Mouse (Mus musculus): Measurements from ENCODE around the gene Syngap1. TPM values are rescaled to one million over a fixed set of nuclear protein-coding genes. Genes with fewer than 3 reads are reported as not detected.

Gene Syngap1
- polyA plus RNA-seq, 1 experiment from 2014 or later = 0.44 TPM

DNA sequence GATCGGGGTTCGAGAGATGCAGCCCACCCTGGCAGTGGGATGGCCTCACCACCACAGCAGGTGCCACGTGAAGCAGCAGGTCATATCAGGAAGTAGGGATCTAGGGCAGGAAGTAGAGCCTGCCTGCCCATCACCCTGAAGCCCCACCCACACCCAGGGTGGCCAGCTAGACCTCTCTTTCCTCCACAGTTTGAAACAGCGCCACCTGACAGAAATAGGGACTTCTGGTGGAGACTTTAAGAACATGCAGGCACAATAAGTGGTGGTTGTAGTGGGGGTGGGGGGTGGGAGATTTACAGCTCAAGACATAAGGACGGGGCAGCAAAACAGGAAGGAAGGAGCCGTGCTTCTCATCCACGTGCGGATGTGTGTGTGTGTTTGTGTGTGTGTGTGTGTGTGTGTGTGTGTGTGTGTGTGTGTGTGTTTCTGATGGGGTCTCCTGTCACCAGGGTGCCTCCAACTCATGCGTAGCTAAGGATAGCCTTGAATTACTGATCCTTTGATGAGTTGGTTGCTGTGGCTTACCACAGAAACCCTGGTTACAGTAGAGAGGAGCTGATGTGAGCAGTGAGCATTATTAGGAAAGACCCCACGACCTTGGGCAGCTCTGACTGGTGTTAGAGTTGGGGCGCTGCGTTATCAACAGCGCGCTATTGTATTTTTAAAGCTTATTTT, 71.1 kb downstream of the Syngap1 start:
- Histone ChIP-seq H3K4me3 (replicated peaks) (peak overlapping the region; percentile 25), H3K27me3 (no peaks in the 10 kb centered on the region), H3K9ac (peak overlapping the region; percentile 46; the same call in 1 of the 2 replicates), H3K4me2 (peak overlapping the region; percentile 45), H3K4me1 (replicated peaks) (peaks cover 23% of the 10 kb centered on the region), H3K36me3 (no peaks in the 10 kb centered on the region), H3K27ac (no peak overlapping the region), H3K9me3 (replicated peaks) (no peaks in the 10 kb centered on the region)
- peak; percentile 61 for DNase-seq
- ATAC-seq (ENCODE audit: low read depth) = peak; percentile 68
- 24% methylated on average over 14 of the region's 14 CpGs for WGBS (ENCODE audit: insufficient replicate concordance)

DNA sequence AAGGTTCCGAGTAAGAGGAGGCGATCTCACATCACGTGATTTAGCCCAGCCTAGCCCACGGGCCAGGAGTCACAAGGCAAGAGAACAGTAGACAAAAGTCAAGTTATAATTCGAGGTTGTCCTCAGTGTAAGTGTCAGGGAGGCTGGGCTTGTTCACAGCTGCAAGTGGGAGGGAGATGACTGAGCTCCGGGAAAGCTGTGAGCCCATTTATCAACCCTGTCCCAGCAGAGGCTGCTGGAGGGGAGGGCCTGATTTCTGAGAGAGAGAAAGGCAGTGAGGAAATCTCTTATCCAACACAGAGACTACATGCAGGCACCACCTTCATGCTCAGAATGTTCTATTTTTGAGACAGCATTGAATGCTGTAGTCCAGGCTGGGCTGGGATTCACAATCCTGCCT, 71.9 kb downstream of the Syngap1 start:
- 0 out of 2 replicates have a peak overlapping the region, but pooled peaks have one; percentile 46 for H3K9ac ChIP-seq
- H3K4me1 ChIP-seq (replicated peaks) = peaks cover 29% of the 10 kb centered on the region
- H3K4me2 ChIP-seq = peak overlapping the region; percentile 45
- H3K4me3 ChIP-seq (replicated peaks) = no peak overlapping the region
- peak; percentile 40 for DNase-seq
- H3K36me3 ChIP-seq = no peaks in the 10 kb centered on the region
- H3K27me3 ChIP-seq = no peaks in the 10 kb centered on the region
- peak; percentile 67 for ATAC-seq (ENCODE audit: low read depth)
- WGBS (ENCODE audit: insufficient replicate concordance) = 35% methylated on average over 6 of the region's 6 CpGs
- H3K27ac ChIP-seq = 0 out of 2 replicates have a peak overlapping the region, but pooled peaks have one; percentile 18
- H3K9me3 ChIP-seq (replicated peaks) = no peaks in the 10 kb centered on the region

DNA sequence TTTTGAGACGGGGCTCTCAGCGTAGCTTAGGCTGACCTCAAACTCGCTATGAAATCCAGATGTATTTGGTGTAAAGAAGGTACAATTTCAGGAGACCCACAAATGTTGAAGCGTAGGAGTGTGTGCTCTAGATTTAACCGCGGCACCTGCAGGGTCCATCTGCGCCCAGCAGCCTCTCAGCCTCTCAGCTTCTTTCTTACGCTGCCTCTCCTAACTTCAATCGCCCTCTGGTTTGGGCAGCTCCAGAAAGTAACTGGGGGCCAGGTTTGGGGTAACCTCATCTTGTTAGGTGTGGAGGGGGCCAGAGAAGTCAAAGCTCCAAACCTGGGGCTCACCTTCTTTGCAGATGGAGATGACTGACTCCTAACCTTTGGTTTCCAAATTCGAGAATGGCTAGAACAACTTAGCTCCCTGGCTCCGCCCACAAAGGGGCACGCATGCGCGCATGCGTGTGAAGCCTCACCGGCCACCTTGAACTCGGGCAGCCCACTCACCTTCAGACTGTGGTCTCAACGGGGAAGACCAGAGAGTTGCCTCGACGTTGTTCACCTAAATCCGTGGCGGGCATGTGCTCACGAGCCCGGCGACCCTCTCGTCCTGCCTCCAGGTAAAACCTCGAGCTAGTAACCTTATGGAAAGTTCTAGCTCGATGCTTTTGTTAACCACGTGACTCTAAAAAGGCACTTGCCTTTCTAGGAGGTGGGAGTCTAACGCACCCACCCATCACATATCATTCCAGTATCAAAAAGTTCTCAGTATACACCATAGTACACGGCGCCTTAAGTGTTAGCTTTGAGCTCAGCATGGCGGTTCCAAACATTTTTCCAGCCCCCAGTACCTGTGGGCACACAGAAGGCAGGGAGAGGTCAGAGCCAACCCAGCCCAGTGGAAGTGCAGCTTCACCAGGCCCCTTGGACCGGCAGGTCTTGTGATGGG, 76.8 kb downstream of the Syngap1 start:
- Histone ChIP-seq H3K4me3 (replicated peaks) (peak overlapping the region; percentile 68), H3K9ac (peak overlapping the region; percentile 74), H3K9me3 (replicated peaks) (no peaks in the 10 kb centered on the region), H3K4me1 (replicated peaks) (peaks cover 21% of the 10 kb centered on the region), H3K4me2 (peak overlapping the region; percentile 77), H3K27ac (peak overlapping the region; percentile 24), H3K27me3 (no peaks in the 10 kb centered on the region), H3K36me3 (peaks cover 30% of the 10 kb centered on the region)
- peak; percentile 82 for DNase-seq
- ATAC-seq (ENCODE audit: low read depth) = peak; percentile 59
- 10% methylated on average over 34 of the region's 34 CpGs for WGBS (ENCODE audit: insufficient replicate concordance)

GRCm38 (mm10) chr17:27018555-27019196, 77.6 kb downstream of the Syngap1 start:
- Histone ChIP-seq H3K9ac (peak overlapping the region; percentile 74), H3K4me2 (peak overlapping the region; percentile 77), H3K9me3 (replicated peaks) (no peaks in the 10 kb centered on the region), H3K36me3 (peaks cover 37% of the 10 kb centered on the region), H3K27me3 (no peaks in the 10 kb centered on the region), H3K4me3 (replicated peaks) (peak overlapping the region; percentile 68), H3K27ac (peak overlapping the region; percentile 24), H3K4me1 (replicated peaks) (peaks cover 24% of the 10 kb centered on the region)
- ATAC-seq (ENCODE audit: low read depth) (no peak; the same call in 1 of the 2 replicates), DNase-seq (no peak)
- WGBS (ENCODE audit: insufficient replicate concordance) = 48% methylated on average over 12 of the region's 12 CpGs

DNA sequence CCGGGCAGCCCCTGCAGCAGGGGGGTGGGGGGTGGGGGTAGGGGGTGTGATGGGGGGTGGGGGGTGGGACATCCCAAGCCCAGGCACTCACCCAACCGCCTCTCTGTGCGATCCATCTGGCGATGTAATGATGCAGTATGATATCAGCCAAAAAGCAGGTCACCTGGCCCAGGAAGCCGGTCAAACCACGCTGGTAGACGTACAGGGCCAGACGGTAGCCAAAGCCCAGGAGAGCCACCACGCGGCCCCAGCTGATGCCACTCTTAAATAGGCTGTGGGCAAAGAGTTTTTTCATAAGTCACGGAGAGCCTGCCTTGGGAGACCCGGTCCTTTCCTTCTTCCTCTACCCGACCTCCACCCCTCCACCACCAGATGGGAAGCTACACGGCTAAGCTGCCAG, 80.0 kb downstream of the Syngap1 start:
- no peak overlapping the region for H3K4me3 ChIP-seq (replicated peaks)
- 88% methylated on average over 14 of the region's 14 CpGs for WGBS (ENCODE audit: insufficient replicate concordance)
- ATAC-seq (ENCODE audit: low read depth) (no peak), DNase-seq (no peak)
- H3K4me2 ChIP-seq = no peak overlapping the region
- no peak overlapping the region for H3K27ac ChIP-seq
- no peaks in the 10 kb centered on the region for H3K9me3 ChIP-seq (replicated peaks)
- H3K9ac ChIP-seq = no peak overlapping the region
- H3K36me3 ChIP-seq = peaks cover 52% of the 10 kb centered on the region
- H3K27me3 ChIP-seq = no peaks in the 10 kb centered on the region
- peaks cover 33% of the 10 kb centered on the region for H3K4me1 ChIP-seq (replicated peaks)

GRCm38 (mm10) chr17:27021736-27022135, 80.7 kb downstream of the Syngap1 start:
- no peaks in the 10 kb centered on the region for H3K9me3 ChIP-seq (replicated peaks)
- peaks cover 52% of the 10 kb centered on the region for H3K36me3 ChIP-seq
- no peak for DNase-seq
- H3K4me2 ChIP-seq = no peak overlapping the region
- no peak for ATAC-seq (ENCODE audit: low read depth)
- 77% methylated on average over 9 of the region's 9 CpGs for WGBS (ENCODE audit: insufficient replicate concordance)
- H3K27ac ChIP-seq = no peak overlapping the region
- H3K9ac ChIP-seq = no peak overlapping the region
- no peak overlapping the region for H3K4me3 ChIP-seq (replicated peaks)
- peaks cover 38% of the 10 kb centered on the region for H3K4me1 ChIP-seq (replicated peaks)
- no peaks in the 10 kb centered on the region for H3K27me3 ChIP-seq

Small RNA genes within 50 kb of the gene (microRNA-seq; reads per million reads assigned to microRNA genes)
- gene Gm27775 = not detected
- gene Mir3083 = not detected
- gene Mir6968 = 1.8 reads per million

Other genes starting within 250 kb of the Syngap1 start
- gene Crebrf, start 225.6 kb upstream of the Syngap1 start, polyA plus RNA-seq (2015; fragmentation: Nextera tagmentation; extraction: Ambion mirVana) = 2.2 and 2.3 TPM in 2 replicates
- 26.9 and 28.6 TPM in 2 replicates for gene Bnip1, start 160.2 kb upstream of the Syngap1 start, polyA plus RNA-seq (2015; fragmentation: Nextera tagmentation; extraction: Ambion mirVana)
- gene Nkx2-5, start 96.2 kb upstream of the Syngap1 start, polyA plus RNA-seq (2015; fragmentation: Nextera tagmentation; extraction: Ambion mirVana) = 0.90 TPM in 1 of 2 replicates, not detected in the other
- gene Kifc5b, start 24.2 kb upstream of the Syngap1 start, polyA plus RNA-seq (2015; fragmentation: Nextera tagmentation; extraction: Ambion mirVana) = 4.7 and 5.2 TPM in 2 replicates
- 1.4 and 1.6 TPM in 2 replicates for gene Phf1, start 8.2 kb upstream of the Syngap1 start, polyA plus RNA-seq (2015; fragmentation: Nextera tagmentation; extraction: Ambion mirVana)
- gene Cuta, start 1.7 kb upstream of the Syngap1 start, polyA plus RNA-seq (2015; fragmentation: Nextera tagmentation; extraction: Ambion mirVana) = 111 and 118 TPM in 2 replicates
- gene Zbtb9, start 31.9 kb downstream of the Syngap1 start, polyA plus RNA-seq (2015; fragmentation: Nextera tagmentation; extraction: Ambion mirVana) = 6.3 and 7.0 TPM in 2 replicates
- gene Bak1, start 87.8 kb downstream of the Syngap1 start, polyA plus RNA-seq (2015; fragmentation: Nextera tagmentation; extraction: Ambion mirVana) = 2.4 and 3.0 TPM in 2 replicates
- gene Itpr3, start 116.1 kb downstream of the Syngap1 start, polyA plus RNA-seq (2015; fragmentation: Nextera tagmentation; extraction: Ambion mirVana) = 0.48 and 0.56 TPM in 2 replicates
- 211 and 216 TPM in 2 replicates for gene Uqcc2, start 192.7 kb downstream of the Syngap1 start, polyA plus RNA-seq (2015; fragmentation: Nextera tagmentation; extraction: Ambion mirVana)
- gene Ip6k3, start 226.5 kb downstream of the Syngap1 start, polyA plus RNA-seq (2015; fragmentation: Nextera tagmentation; extraction: Ambion mirVana) = 0.06 TPM in 1 of 2 replicates, not detected in the other

All from liver, embryonic 13.5 days (tissue).